Mouse (Mus musculus) myocyte (in vitro differentiated cells): ENCODE results near the gene Cacnb2. TPM values are rescaled to one million over a fixed set of nuclear protein-coding genes. Genes with fewer than 3 reads are reported as not detected.

Experiments
- H3K27me3 ChIP-seq: one replicate; pipeline ENCODE4 v1.6.1; 2011; ENCODE audit not compliant: control insufficient read depth, insufficient read depth, insufficient read length
- H3K36me3 ChIP-seq: one replicate; pipeline ENCODE4 v1.6.1; 2011; ENCODE audit not compliant: control insufficient read depth, insufficient read depth
- H3K4me2 ChIP-seq: one replicate; pipeline ENCODE4 v1.6.1; 2011; ENCODE audit warnings: low read depth, control low read depth
- H3K4me3 ChIP-seq: one replicate; pipeline ENCODE4 v1.5.1; 2011; ENCODE audit warnings: mild to moderate bottlenecking, control low read depth, moderate library complexity
- H3K79me2 ChIP-seq: one replicate; pipeline ENCODE4 v1.6.1; 2011; ENCODE audit not compliant: control insufficient read depth, insufficient read depth
- H3ac ChIP-seq: one replicate; pipeline ENCODE4 v1.6.1; 2011; ENCODE audit not compliant: control insufficient read depth, insufficient read length
- CEBPB ChIP-seq: IDR thresholded peaks from 2 replicates; pipeline ENCODE4 v1.6.1; 2011; ENCODE audit warnings: mild to moderate bottlenecking, moderate library complexity; ENCODE audit not compliant: poor library complexity, insufficient read depth, severe bottlenecking
- E2F4 ChIP-seq: IDR thresholded peaks from one replicate; pipeline ENCODE4 v1.6.1; 2011; ENCODE audit warnings: mild to moderate bottlenecking, control low read depth, moderate library complexity; ENCODE audit not compliant: insufficient read depth
- MAX ChIP-seq: IDR thresholded peaks from one replicate; pipeline ENCODE4 v1.6.1; 2011; ENCODE audit warnings: low read depth, mild to moderate bottlenecking, control low read depth
- MYOD1 ChIP-seq, 3 experiments: IDR thresholded peaks; one replicate each; pipeline ENCODE4 v1.6.1; 2011; ENCODE audit warnings: control low read depth in 2 of 3, low read depth in 2 of 3, mild to moderate bottlenecking in 2 of 3, moderate library complexity in 1 of 3; ENCODE audit not compliant: insufficient read length in 2 of 3, control insufficient read depth in 1 of 3
- MYOG ChIP-seq, 3 experiments: IDR thresholded peaks; one replicate each; pipeline ENCODE4 v1.6.1; 2011; ENCODE audit warnings: control low read depth in 2 of 3, low read depth in 2 of 3, mild to moderate bottlenecking in 2 of 3; ENCODE audit not compliant: insufficient read length in 2 of 3, control insufficient read depth in 1 of 3, insufficient read depth in 1 of 3
- POLR2A ChIP-seq: IDR thresholded peaks from one replicate; pipeline ENCODE4 v1.6.1; 2011; ENCODE audit warnings: low read depth, mild to moderate bottlenecking, control low read depth, moderate library complexity; ENCODE audit not compliant: insufficient read length
- POLR2AphosphoS2 ChIP-seq: IDR thresholded peaks from one replicate; pipeline ENCODE4 v1.6.1; 2011; ENCODE audit warnings: low read depth, control low read depth; ENCODE audit not compliant: insufficient read length
- REST ChIP-seq: IDR thresholded peaks from one replicate; pipeline ENCODE4 v1.6.1; 2011; ENCODE audit warnings: mild to moderate bottlenecking, control low read depth, moderate library complexity; ENCODE audit not compliant: insufficient read depth, insufficient read length
- SRF ChIP-seq: IDR thresholded peaks from one replicate; pipeline ENCODE4 v1.6.1; 2011; ENCODE audit warnings: low read depth; ENCODE audit not compliant: control insufficient read depth, insufficient read length
- TCF12 ChIP-seq: IDR thresholded peaks from one replicate; pipeline ENCODE4 v1.6.1; 2011; ENCODE audit warnings: mild to moderate bottlenecking, control low read depth; ENCODE audit not compliant: poor library complexity, insufficient read depth, severe bottlenecking
- TCF3 ChIP-seq: IDR thresholded peaks from one replicate; pipeline ENCODE4 v1.6.1; 2011; ENCODE audit warnings: low read depth, control low read depth; ENCODE audit not compliant: insufficient read length
- USF1 ChIP-seq: IDR thresholded peaks from one replicate; pipeline ENCODE4 v1.6.1; 2011; ENCODE audit warnings: low read depth, mild to moderate bottlenecking, control low read depth, moderate library complexity
- polyA plus RNA-seq: library from polyadenylated mRNA; unstranded; fragments of >200 nt; fragmentation: generic; extraction: Trizol; gene quantifications from one replicate; pipeline ENCODE4 v1.2.1, GENCODE M21; 2012; ENCODE audit warnings: missing spikeins

Cacnb2 gene
- polyA plus RNA-seq, 1 experiment, result 0.85 TPM

DNA sequence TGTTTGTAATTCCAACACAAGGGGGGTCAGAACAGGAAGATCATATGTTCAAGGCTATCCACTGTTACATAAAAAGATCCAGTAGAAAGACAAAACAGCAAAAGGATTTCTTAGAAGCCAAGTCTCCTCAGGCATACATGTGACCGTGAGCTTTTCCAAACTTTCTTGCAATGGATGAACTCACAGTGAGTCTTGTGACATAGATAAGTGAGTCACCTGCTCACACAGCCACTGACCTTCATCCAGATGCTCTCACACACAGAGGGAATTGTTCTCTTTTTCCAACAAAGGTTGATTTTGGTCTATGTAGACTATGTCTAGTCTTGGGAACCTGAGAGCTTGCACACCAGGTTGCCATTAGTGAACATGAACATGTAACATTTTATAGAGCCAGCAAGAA lies 166.6 kb downstream of the Cacnb2 start:
- no peaks in the 10 kb centered on the region for H3K27me3 ChIP-seq
- H3K36me3 ChIP-seq, result no peaks in the 10 kb centered on the region
- no peak overlapping the region for H3K4me2 ChIP-seq
- TF ChIP-seq POLR2AphosphoS2 (no peak), MYOG (IDR thresholded peaks at IDR 0.05; ENCODE audit: control insufficient read depth in 1 of 3, insufficient read depth in 1 of 3, insufficient read length in 2 of 3, low read depth in 2 of 3) (no peak), E2F4 (no peak), MYOD1 (IDR thresholded peaks at IDR 0.05; ENCODE audit: control insufficient read depth in 1 of 3, insufficient read length in 2 of 3, low read depth in 2 of 3) (no peak)
- no peak overlapping the region for H3ac ChIP-seq
- no peaks in the 10 kb centered on the region for H3K79me2 ChIP-seq
- no peak overlapping the region for H3K4me3 ChIP-seq

DNA sequence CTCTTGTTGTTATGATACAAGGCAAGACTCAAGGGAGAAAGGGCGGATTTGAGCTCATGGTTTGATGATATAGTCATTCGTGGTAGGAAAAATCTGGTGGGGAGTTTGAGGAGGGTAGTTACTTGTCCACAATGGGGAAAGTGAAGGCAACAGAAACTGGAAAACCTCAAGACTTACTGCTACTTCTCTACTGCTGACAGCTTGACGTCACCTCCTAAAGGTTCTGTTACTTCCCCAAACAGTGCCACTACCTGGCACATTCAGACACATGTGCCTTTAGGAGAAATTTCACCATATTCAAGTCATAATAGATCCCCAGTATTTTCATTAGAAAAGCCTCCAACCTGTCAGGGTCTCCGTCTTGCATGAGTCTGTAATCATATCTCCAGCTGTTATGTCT lies 167.7 kb downstream of the Cacnb2 start:
- no peak for TF ChIP-seq USF1
- TF ChIP-seq MYOG (IDR thresholded peaks at IDR 0.05; ENCODE audit: control insufficient read depth in 1 of 3, insufficient read depth in 1 of 3, insufficient read length in 2 of 3, low read depth in 2 of 3), result no peak
- no peak for TF ChIP-seq E2F4
- no peak for TF ChIP-seq TCF3
- TF ChIP-seq TCF12, result no peak
- no peak for TF ChIP-seq CEBPB
- no peak for TF ChIP-seq REST
- TF ChIP-seq SRF, result no peak
- TF ChIP-seq MYOD1 (IDR thresholded peaks at IDR 0.05; ENCODE audit: control insufficient read depth in 1 of 3, insufficient read length in 2 of 3, low read depth in 2 of 3), result no peak
- no peak for TF ChIP-seq POLR2A
- TF ChIP-seq POLR2AphosphoS2, result no peak
- no peak for TF ChIP-seq MAX
- no peak overlapping the region for H3K4me2 ChIP-seq
- no peaks in the 10 kb centered on the region for H3K27me3 ChIP-seq
- H3ac ChIP-seq, result no peak overlapping the region
- H3K79me2 ChIP-seq, result no peaks in the 10 kb centered on the region
- H3K36me3 ChIP-seq, result no peaks in the 10 kb centered on the region
- no peak overlapping the region for H3K4me3 ChIP-seq

DNA sequence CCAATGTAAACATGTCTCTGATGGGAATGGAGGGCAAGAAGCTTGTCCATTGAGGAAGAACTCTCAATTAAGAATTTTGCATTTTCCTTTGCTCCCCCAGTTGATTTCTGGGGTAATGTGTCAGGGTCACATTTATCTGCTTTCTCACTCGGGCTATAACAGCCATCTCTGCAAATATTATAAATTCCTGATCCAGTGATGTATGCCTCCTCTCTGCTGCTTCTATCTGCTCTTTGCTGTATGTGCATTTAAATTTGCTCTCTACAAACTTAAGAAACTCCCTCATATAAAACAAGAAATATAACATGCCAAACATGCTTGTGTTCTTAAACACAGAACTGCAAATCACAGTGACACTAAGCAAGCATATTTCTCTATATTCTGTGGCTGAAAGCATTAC lies 171.5 kb downstream of the Cacnb2 start:
- no peak overlapping the region for H3ac ChIP-seq
- no peak overlapping the region for H3K4me3 ChIP-seq
- no peaks in the 10 kb centered on the region for H3K79me2 ChIP-seq
- no peak for TF ChIP-seq POLR2A
- no peak for TF ChIP-seq MYOG (IDR thresholded peaks at IDR 0.05; ENCODE audit: control insufficient read depth in 1 of 3, insufficient read depth in 1 of 3, insufficient read length in 2 of 3, low read depth in 2 of 3)
- TF ChIP-seq MYOD1 (IDR thresholded peaks at IDR 0.05; ENCODE audit: control insufficient read depth in 1 of 3, insufficient read length in 2 of 3, low read depth in 2 of 3), result no peak
- TF ChIP-seq REST, result no peak
- no peak for TF ChIP-seq TCF12
- TF ChIP-seq TCF3, result no peak
- no peak for TF ChIP-seq E2F4
- H3K4me2 ChIP-seq, result no peak overlapping the region
- no peaks in the 10 kb centered on the region for H3K27me3 ChIP-seq
- no peaks in the 10 kb centered on the region for H3K36me3 ChIP-seq

DNA sequence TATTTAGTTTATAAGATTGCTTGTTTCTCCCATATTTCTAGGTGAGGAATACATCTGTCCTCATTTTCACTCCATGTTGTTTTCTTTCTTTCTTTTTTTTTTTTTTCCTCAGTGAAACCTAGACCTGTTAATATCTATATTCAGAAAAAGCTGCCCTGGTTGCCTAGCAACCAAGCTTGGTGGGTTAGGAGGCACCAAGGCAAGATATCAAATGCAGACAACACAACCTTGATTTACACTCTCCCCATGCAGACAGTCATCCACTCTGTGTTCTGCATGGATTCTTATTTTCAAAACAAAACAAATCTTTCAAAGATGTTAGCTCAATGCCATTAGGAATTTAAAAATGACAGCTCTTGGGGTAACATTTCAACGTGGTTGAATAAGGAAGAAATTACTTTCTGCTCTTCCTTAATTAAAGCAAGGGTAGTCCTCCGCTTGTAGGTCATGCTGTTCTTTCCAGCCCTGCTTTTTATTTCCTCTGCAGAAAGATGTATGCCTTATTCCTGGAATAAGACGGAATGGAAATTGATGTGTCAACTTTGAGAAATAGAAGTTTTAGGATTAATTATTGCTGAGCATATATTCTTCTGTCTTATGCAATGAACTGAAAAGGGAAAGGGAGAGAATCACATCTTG lies 172.1 kb downstream of the Cacnb2 start:
- H3K36me3 ChIP-seq, result no peaks in the 10 kb centered on the region
- H3K79me2 ChIP-seq, result no peaks in the 10 kb centered on the region
- H3K27me3 ChIP-seq, result no peaks in the 10 kb centered on the region
- TF ChIP-seq POLR2AphosphoS2 (no peak), MYOD1 (IDR thresholded peaks at IDR 0.05; ENCODE audit: control insufficient read depth in 1 of 3, insufficient read length in 2 of 3, low read depth in 2 of 3) (no peak), E2F4 (no peak), SRF (no peak), CEBPB (no peak), POLR2A (no peak), REST (no peak)
- H3K4me2 ChIP-seq, result no peak overlapping the region
- no peak overlapping the region for H3ac ChIP-seq
- H3K4me3 ChIP-seq, result no peak overlapping the region

DNA sequence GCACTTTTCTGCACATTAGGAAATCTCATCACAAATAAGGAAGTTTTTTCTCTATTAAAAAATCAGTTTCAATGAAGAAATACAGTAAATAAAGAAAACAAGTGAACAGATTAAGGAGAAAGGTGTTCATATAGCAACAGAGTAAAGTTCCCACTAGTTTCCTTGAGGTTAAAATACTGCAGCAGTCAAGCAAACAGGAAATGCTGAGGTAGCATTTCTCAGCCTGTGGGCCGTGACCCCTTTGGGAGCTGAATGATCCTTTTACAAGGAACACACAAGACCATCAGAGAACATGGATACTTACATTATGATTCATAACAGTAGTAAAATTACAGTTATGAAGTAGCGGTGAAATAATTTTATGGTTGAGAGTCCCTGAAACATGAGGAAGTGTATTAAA lies 185.1 kb downstream of the Cacnb2 start:
- H3K27me3 ChIP-seq, result no peaks in the 10 kb centered on the region
- H3K4me2 ChIP-seq, result no peak overlapping the region
- H3K36me3 ChIP-seq, result no peaks in the 10 kb centered on the region
- H3ac ChIP-seq, result no peak overlapping the region
- no peaks in the 10 kb centered on the region for H3K79me2 ChIP-seq
- TF ChIP-seq MYOD1 (IDR thresholded peaks at IDR 0.05; ENCODE audit: control insufficient read depth in 1 of 3, insufficient read length in 2 of 3, low read depth in 2 of 3) (no peak), POLR2AphosphoS2 (no peak), POLR2A (no peak), TCF3 (no peak), E2F4 (no peak), MYOG (IDR thresholded peaks at IDR 0.05; ENCODE audit: control insufficient read depth in 1 of 3, insufficient read depth in 1 of 3, insufficient read length in 2 of 3, low read depth in 2 of 3) (no peak), CEBPB (no peak), REST (no peak), SRF (no peak), TCF12 (no peak), MAX (no peak), USF1 (no peak)
- no peak overlapping the region for H3K4me3 ChIP-seq
